Mouse (Mus musculus) myocyte (in vitro differentiated cells): ENCODE measurements around the gene Gucy1a1.

Experiments
- MAX ChIP-seq: IDR thresholded peaks from one replicate; pipeline ENCODE4 v1.6.1; 2011; ENCODE audit warnings: low read depth, mild to moderate bottlenecking, control low read depth
- POLR2A ChIP-seq: IDR thresholded peaks from one replicate; pipeline ENCODE4 v1.6.1; 2011; ENCODE audit warnings: low read depth, mild to moderate bottlenecking, control low read depth, moderate library complexity; ENCODE audit not compliant: insufficient read length
- POLR2AphosphoS2 ChIP-seq: IDR thresholded peaks from one replicate; pipeline ENCODE4 v1.6.1; 2011; ENCODE audit warnings: low read depth, control low read depth; ENCODE audit not compliant: insufficient read length
- SRF ChIP-seq: IDR thresholded peaks from one replicate; pipeline ENCODE4 v1.6.1; 2011; ENCODE audit warnings: low read depth; ENCODE audit not compliant: control insufficient read depth, insufficient read length
- TCF12 ChIP-seq: IDR thresholded peaks from one replicate; pipeline ENCODE4 v1.6.1; 2011; ENCODE audit warnings: mild to moderate bottlenecking, control low read depth; ENCODE audit not compliant: poor library complexity, insufficient read depth, severe bottlenecking

DNA sequence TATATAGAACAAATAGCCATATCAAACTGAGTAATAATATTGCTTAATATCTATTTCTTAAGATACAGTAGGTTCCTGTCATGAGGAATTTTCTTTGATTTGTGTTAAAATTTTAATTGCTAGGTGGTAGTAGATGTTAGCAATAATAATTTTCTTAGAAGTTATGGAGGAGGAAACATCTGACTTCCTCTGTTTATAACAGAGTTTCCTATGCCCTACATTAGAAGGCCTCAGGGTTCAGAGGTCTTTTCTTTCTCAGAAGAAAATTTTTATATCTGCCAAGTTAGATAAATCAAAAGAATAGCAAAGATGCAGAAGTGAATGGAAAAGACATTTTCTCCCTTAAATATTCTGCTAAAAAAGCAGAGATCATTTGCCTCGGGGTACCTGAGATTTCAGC, 29.9 kb upstream of the Gucy1a1 start:
- TF ChIP-seq TCF12 (no peak), POLR2A (no peak), POLR2AphosphoS2 (no peak), SRF (no peak), MAX (no peak)
